Mouse (Mus musculus): ENCODE measurements at regions not wholly inside any gene's neighbourhood (a gene's known extent, or its start where the extent isn't known, plus 50 kb on each side); places are given as distances from the start of the nearest gene placed in this dataset.

- DNase-seq (ENCODE audit: extremely low read depth, low read depth): no peak
Observed at GRCm38 (mm10) chr5:69678268-69678667, 86.1 kb upstream of the Gnpda2 start.

GRCm38 (mm10) chr5:69665555-69665954, 73.4 kb upstream of the Gnpda2 start:
- DNase-seq (ENCODE audit: extremely low read depth, low read depth): no peak

GRCm38 (mm10) chr5:69663961-69664360, 71.8 kb upstream of the Gnpda2 start:
- DNase-seq (ENCODE audit: extremely low read depth, low read depth): no peak

Data from MEL-GATA-1-ER (cell line).